Mouse (Mus musculus): Measurements from ENCODE around the gene Rpl19.

DNA sequence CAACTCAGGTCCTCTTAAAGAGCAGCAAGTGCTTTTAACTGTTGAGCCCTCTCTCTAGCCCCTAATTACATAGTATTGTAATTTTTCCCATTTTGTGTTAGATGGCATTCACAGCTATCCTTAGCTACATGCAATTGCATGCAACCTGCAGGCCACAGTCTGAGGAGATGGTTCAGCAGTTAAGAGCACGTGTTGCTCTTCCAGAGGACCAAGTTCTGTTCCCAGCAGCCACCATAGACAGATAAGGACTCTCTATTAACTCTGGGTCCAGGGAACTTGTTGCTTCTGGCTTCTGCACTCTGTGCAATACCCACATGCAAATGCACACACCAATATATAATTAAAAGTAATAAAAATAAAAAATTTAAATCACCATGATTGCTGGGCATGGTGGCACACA is 29.8 kb upstream of the Rpl19 start:
- no peak for TF ChIP-seq CTCF (IDR thresholded peaks at IDR 0.05; ENCODE audit: borderline replicate concordance, control insufficient read depth, extremely low read depth, insufficient read depth, low read length, poor library complexity)
- TF ChIP-seq POLR2A (IDR thresholded peaks at IDR 0.05; ENCODE audit: control insufficient read depth, extremely low read depth, insufficient read depth, low read length, poor library complexity) = no peak

All from thymus, adult 2 months (tissue).